ENCODE assay signal across 9 mouse cellular contexts in genomic region chr4:155571442-155571841, GRCm38 (mm10). TPM values are rescaled to one million over a fixed set of nuclear protein-coding genes. Genes with fewer than 3 reads are reported as not detected.
A peak's percentile ranks its signal among the peaks of the same experiment; 100 is the strongest.
DNase-seq lines count a peak whose midpoint lies in the region; ATAC-seq and TF ChIP-seq lines count a peak whose summit lies in the region.
"Had no signal": no experiment of that assay in that cellular context is flagged by ENCODE, and none has a peak within 500 bp of the region (broad histone marks: within the 10 kb centered on the region; RNA-seq: fewer than 3 reads in every experiment).

No protein-coding gene starts in this region.

- H3K9ac ChIP-seq in intestine, postnatal 0 days (ENCODE audit: low read depth, low read length), result no peak overlapping the region
- H3K9ac ChIP-seq in intestine, embryonic 15.5 days, result no peak overlapping the region
- H3K9ac ChIP-seq in liver, embryonic 12.5 days, result no peak overlapping the region

- no peaks in the 10 kb centered on the region for H3K27me3 ChIP-seq in intestine, postnatal 0 days (replicated peaks; ENCODE audit: control insufficient read depth, insufficient read depth, low read length)
- no peaks in the 10 kb centered on the region for H3K27me3 ChIP-seq in intestine, embryonic 15.5 days (replicated peaks)
- H3K27me3 ChIP-seq in liver, embryonic 12.5 days (replicated peaks), result no peaks in the 10 kb centered on the region
- H3K27me3 ChIP-seq in small intestine, adult 2 months (ENCODE audit: control insufficient read depth, insufficient read depth, low read length), result no peaks in the 10 kb centered on the region

- no peaks in the 10 kb centered on the region for H3K36me3 ChIP-seq in intestine, postnatal 0 days (ENCODE audit: control insufficient read depth, insufficient read depth)
- H3K36me3 ChIP-seq in intestine, embryonic 15.5 days, result no peaks in the 10 kb centered on the region
- H3K36me3 ChIP-seq in liver, embryonic 12.5 days, result peaks cover 8% of the 10 kb centered on the region
- peaks cover 2% of the 10 kb centered on the region; the same call in 1 of the 2 replicates for H3K36me3 ChIP-seq in small intestine, adult 2 months (ENCODE audit: control insufficient read depth, insufficient read depth, low read length)

- DNase-seq in MN1 (ENCODE audit: low spot score), result peak; percentile 40
- no peak for DNase-seq in frontal cortex, postnatal 10 days (ENCODE audit: low spot score in 2 of 2)
- DNase-seq in layer of hippocampus, adult 8-10 months (ENCODE audit: low spot score in 2 of 2), result no peak
- DNase-seq in urinary bladder, adult 2 months (ENCODE audit: low spot score), result no peak
- DNase-seq: gastrocnemius, postnatal 36 days had no signal

- ATAC-seq in intestine, postnatal 0 days, result no peak
- no peak for ATAC-seq in intestine, embryonic 15.5 days
- no peak for ATAC-seq in liver, embryonic 12.5 days

- H3K4me2 ChIP-seq in intestine, postnatal 0 days (replicated peaks; ENCODE audit: low read depth), result no peak overlapping the region
- no peak overlapping the region for H3K4me2 ChIP-seq in intestine, embryonic 15.5 days (replicated peaks)
- H3K4me2 ChIP-seq in liver, embryonic 12.5 days, result no peak overlapping the region

- TF ChIP-seq CTCF in intestine, postnatal 0 days (IDR thresholded peaks at IDR 0.05; ENCODE audit: low read depth), result no peak
- no peak for TF ChIP-seq CTCF in small intestine, adult 2 months (IDR thresholded peaks at IDR 0.05; ENCODE audit: extremely low read depth, insufficient read length, insufficient replicate concordance, low read depth, low read length)

- no peaks in the 10 kb centered on the region for H3K9me3 ChIP-seq in intestine, postnatal 0 days (ENCODE audit: control insufficient read depth)
- no peaks in the 10 kb centered on the region for H3K9me3 ChIP-seq in intestine, embryonic 15.5 days
- H3K9me3 ChIP-seq in liver, embryonic 12.5 days (replicated peaks), result no peaks in the 10 kb centered on the region

- TF ChIP-seq POLR2A in small intestine, adult 2 months (IDR thresholded peaks at IDR 0.05; ENCODE audit: low read depth, low read length), result no peak

- H3K27ac ChIP-seq in intestine, postnatal 0 days (ENCODE audit: low read depth, low read length), result peak overlapping the region; percentile 37
- no peak overlapping the region for H3K27ac ChIP-seq in intestine, embryonic 15.5 days
- peak overlapping the region; percentile 52; the same call in 1 of the 2 replicates for H3K27ac ChIP-seq in liver, embryonic 12.5 days
- peak overlapping the region; percentile 64 for H3K27ac ChIP-seq in small intestine, adult 2 months (ENCODE audit: insufficient read depth, low read depth, low read length)

- H3K4me1 ChIP-seq in intestine, postnatal 0 days (replicated peaks; ENCODE audit: control insufficient read depth, insufficient read depth, low read length), result 0 out of 2 replicates have a peak, but pooled peaks cover 3% of the 10 kb centered on the region
- H3K4me1 ChIP-seq in intestine, embryonic 15.5 days (replicated peaks), result peaks cover 8% of the 10 kb centered on the region
- peaks cover 58% of the 10 kb centered on the region for H3K4me1 ChIP-seq in liver, embryonic 12.5 days
- H3K4me1 ChIP-seq in small intestine, adult 2 months (ENCODE audit: control insufficient read depth, insufficient read depth, insufficient read length, low read length), result peaks cover 32% of the 10 kb centered on the region; the same call in 1 of the 2 replicates

- H3K4me3 ChIP-seq in intestine, postnatal 0 days (ENCODE audit: low read depth, low read length), result no peak overlapping the region
- no peak overlapping the region for H3K4me3 ChIP-seq in intestine, embryonic 15.5 days (replicated peaks)
- no peak overlapping the region for H3K4me3 ChIP-seq in liver, embryonic 12.5 days
- no peak overlapping the region for H3K4me3 ChIP-seq in small intestine, adult 2 months (ENCODE audit: low read depth, low read length)

- WGBS in intestine, postnatal 0 days, result 43% methylated on average over 2 of the region's 2 CpGs
- WGBS in intestine, embryonic 15.5 days, result 71% methylated on average over 2 of the region's 2 CpGs
- WGBS in liver, embryonic 12.5 days (ENCODE audit: insufficient replicate concordance), result 36% methylated on average over 2 of the region's 2 CpGs
- 28% methylated on average over 2 of the region's 2 CpGs for WGBS in small intestine, adult 2 months

RNA-seq across cellular contexts. Expression of gene Nadk, which starts 9.3 kb away (rescaled TPM):
- 46.7 and 49.2 TPM in 2 replicates for polyA plus RNA-seq in intestine, postnatal 0 days (2015; fragmentation: Nextera tagmentation; extraction: Ambion mirVana)
- 91.6 and 93.4 TPM in 2 replicates for polyA plus RNA-seq in intestine, embryonic 15.5 days (2015; fragmentation: Nextera tagmentation; extraction: Ambion mirVana)
- 75.9 and 78.0 TPM in 2 replicates for polyA plus RNA-seq in liver, embryonic 12.5 days (2016; fragmentation: Nextera tagmentation; extraction: Ambion mirVana)
- polyA plus RNA-seq in small intestine, adult 2 months (2012; rRNA removed), result 76.8 and 135 TPM in 2 replicates
- 10 to 100 TPM; 52.2 to 69.2 (median 59.6) TPM for total RNA-seq in layer of hippocampus, adult 8-10 months (2022)
- polyA plus RNA-seq in urinary bladder, adult 2 months (2012; rRNA removed), result 110 and 118 TPM in 2 replicates

RNA-seq across cellular contexts. Expression of gene Slc35e2, which starts 29.8 kb away (rescaled TPM):
- polyA plus RNA-seq in intestine, postnatal 0 days (2015; fragmentation: Nextera tagmentation; extraction: Ambion mirVana), result 5.1 and 6.1 TPM in 2 replicates
- polyA plus RNA-seq in intestine, embryonic 15.5 days (2015; fragmentation: Nextera tagmentation; extraction: Ambion mirVana), result 7.0 and 7.2 TPM in 2 replicates
- 7.1 and 7.3 TPM in 2 replicates for polyA plus RNA-seq in liver, embryonic 12.5 days (2016; fragmentation: Nextera tagmentation; extraction: Ambion mirVana)
- 14.2 and 20.1 TPM in 2 replicates for polyA plus RNA-seq in small intestine, adult 2 months (2012; rRNA removed)
- total RNA-seq in layer of hippocampus, adult 8-10 months (2022), result 10 to 100 TPM; 36.1 to 48.6 (median 42.5) TPM
- 6.1 and 7.8 TPM in 2 replicates for polyA plus RNA-seq in urinary bladder, adult 2 months (2012; rRNA removed)

RNA-seq across cellular contexts. Expression of gene Cdk11b, which starts 53.2 kb away (rescaled TPM):
- 60.3 and 73.0 TPM in 2 replicates for polyA plus RNA-seq in intestine, postnatal 0 days (2015; fragmentation: Nextera tagmentation; extraction: Ambion mirVana)
- 50.2 and 53.9 TPM in 2 replicates for polyA plus RNA-seq in intestine, embryonic 15.5 days (2015; fragmentation: Nextera tagmentation; extraction: Ambion mirVana)
- 41.1 and 45.5 TPM in 2 replicates for polyA plus RNA-seq in liver, embryonic 12.5 days (2016; fragmentation: Nextera tagmentation; extraction: Ambion mirVana)
- 24.6 and 51.4 TPM in 2 replicates for polyA plus RNA-seq in small intestine, adult 2 months (2012; rRNA removed)
- total RNA-seq in layer of hippocampus, adult 8-10 months (2022), result 10 to 100 TPM; 42.1 to 54.8 (median 46.9) TPM
- 35.6 and 61.6 TPM in 2 replicates for polyA plus RNA-seq in urinary bladder, adult 2 months (2012; rRNA removed)
